Mouse (Mus musculus) Muller cell, postnatal 12 days (primary cell): ENCODE data around the gene Arhgef17.

Source experiments
- DNase-seq: peaks from one replicate; pipeline ENCODE4 v3.0.0-alpha.2; 2015; ENCODE audit errors: inconsistent ontology term

Arhgef17 gene

DNA sequence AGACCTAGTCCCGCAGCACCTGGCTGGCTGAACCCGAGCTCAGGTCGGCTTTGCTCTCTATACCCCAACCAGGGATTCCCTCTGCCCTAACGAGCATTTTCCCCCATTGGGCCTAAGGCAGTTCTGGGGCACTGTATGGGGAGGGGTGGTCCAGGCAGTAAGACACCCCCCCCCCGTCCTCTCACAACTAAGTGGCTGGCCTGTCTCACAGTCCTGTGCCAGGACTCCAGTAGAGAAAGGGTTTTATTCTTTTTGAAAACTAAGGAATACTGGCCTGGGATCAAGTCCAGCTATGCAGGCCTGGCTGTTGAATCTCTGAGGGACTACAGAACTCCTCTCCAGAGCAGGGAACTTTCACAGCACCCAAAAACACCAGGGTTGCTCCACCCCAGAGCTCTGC, 16.7 kb downstream of the Arhgef17 start:
- DNase-seq = no peak

DNA sequence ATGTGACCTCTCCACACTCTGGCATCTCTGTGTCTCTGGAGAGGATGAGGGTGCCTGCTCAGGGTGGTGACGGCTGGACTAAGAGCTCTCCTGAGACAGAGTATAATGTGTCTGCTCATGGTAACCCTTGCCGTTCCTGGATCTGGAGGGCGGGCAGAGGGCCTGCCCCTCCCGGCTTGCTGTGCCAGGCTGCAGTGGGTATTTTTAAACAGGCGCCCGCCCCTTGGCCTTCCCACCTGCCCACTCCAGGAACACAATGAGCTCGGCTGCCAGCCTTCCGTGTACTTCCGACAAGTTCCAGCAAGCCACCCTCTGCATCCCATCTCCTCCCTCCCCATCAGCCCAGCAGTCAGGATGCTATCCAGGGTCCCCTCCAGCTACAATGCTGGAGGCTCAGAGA, 20.1 kb downstream of the Arhgef17 start:
- peak; percentile 40 for DNase-seq

DNA sequence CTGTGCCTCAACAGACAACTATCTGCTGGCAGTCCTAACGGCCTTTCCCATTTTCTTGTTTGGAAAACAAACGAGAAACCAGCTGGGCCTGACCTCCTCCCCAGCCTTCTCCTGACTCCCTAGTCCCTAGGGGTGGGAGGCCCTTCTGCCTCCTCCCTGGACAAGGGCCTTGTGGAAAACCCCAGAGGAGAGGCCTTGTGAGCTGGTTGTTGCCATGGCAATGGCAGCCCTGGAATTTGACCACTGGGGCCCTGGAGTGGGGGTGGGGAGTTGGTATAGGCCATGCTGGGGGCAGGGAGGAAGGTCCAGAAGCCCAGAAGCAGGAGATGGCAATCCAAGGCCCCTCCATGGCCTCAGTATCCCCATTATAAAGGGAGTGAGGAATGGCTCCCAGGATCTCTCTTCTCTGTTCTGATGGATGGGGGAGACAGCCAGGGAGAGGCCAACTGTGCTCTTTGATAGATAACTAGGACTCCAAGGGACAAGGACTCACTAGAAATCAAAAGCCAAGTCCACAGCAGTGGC, 20.6 kb downstream of the Arhgef17 start:
- peak; percentile 83 for DNase-seq

DNA sequence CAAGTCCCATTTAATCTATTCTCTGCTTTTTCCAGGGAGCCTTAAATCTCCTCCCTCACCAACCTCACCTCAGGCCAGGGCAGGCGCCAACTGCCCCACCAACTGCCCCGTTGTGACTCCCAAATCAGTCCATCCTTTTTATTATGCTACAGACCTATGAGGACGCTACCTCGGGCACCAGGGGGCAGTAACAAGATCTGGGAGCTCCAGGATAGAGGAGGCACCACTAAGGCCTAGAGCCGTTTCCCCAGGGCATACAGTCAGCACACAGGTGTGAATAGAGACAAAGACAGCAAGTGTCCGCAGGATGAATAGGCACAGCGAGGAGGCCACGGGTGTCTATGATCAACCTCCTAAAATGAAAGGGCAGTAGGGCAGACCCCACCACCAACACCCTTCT, 23.3 kb downstream of the Arhgef17 start:
- DNase-seq = peak; percentile 60

DNA sequence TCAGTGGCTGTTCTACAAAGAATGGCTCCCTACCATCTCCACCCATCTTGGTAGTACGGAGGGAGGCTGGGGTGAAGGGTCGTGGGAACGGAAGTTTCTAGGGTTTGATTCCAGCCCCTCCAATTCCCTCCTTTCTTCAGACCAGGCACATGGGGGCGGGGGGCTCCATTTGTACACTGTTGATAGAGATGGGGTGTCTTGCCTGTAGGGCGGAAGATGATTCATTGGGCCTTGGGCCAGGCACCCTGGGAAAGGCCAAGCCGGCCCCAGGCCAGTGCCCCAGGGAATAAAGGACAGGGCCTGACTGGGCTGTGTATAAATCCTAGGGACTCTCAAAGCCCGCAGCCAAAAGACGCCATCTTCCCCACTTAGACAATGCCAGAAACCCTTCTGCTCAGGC, 23.8 kb downstream of the Arhgef17 start:
- peak; percentile 75 for DNase-seq

DNA sequence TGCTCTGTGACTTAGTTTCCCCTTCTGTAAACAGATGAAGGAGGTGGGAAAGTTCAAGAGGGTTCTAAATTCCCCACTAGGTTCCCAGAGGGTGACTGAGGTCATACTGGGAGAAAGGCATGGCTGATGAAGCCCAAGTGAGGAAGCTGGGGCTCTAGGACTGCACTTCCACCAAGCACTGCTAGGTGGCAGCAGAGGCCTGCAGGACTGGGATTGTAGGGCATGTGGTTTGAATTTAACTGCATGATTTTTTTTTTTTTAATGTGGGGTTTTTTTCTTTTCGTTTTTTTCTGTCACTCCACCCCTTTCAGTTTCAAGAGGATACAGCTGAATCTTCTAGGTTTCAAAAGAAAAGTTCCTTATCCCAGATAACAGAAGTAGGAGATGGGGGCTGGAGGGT, 24.7 kb downstream of the Arhgef17 start:
- peak; percentile 64 for DNase-seq

DNA sequence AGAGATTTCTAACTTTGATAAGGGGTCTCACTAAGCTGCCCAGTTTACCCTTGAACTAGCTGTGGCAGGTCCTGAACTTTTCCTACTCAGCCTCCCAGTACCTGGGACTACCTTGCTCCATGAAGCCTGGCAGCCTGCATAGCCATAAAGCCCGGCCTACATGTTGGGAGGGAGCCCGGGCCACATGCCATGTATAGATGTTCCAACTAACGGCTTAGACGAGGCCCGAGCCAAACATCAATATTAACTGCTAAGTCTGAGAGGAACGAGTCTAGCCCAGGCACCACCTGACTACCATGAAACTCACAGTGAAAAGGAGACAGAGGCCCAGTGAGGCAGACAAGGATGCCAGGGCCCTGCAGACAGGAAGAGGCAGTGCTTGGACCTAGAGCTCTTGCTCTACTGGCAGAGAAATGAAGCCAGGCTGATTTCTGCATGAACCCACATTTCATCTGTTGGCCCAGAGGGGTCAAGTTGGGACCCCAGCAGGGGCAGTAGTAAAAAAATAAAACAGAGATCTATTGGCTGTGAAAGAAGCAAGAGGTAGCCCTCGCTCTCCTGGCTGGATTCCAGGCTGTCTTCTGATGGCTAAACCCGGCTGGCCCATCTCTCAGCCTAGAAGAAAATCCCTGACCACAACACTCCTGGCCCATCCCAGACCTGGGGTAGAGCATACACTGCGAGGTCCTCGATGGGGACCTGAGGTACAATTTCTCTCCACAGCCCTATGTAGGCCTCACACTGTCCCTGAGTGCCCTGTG, 25.7 kb downstream of the Arhgef17 start:
- DNase-seq = no peak

DNA sequence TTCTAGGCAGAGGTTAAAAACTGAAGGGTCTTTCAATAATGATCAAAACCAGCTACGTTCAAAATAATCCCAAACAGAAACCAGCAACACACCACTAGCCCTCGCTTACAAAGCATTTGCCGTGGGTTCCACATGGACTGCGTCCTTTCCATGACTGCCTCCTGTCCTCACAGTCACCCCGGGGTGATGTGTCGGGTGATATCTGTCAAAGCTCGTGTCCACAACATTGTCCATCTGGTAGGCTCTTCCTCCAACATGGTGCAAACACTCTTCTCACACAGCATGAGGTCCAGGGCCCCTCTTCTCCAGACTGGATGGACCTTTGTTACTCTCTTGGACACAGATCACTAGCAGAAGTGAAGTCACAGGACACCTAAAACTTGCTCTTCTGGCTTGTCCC, 26.9 kb downstream of the Arhgef17 start:
- no peak for DNase-seq

DNA sequence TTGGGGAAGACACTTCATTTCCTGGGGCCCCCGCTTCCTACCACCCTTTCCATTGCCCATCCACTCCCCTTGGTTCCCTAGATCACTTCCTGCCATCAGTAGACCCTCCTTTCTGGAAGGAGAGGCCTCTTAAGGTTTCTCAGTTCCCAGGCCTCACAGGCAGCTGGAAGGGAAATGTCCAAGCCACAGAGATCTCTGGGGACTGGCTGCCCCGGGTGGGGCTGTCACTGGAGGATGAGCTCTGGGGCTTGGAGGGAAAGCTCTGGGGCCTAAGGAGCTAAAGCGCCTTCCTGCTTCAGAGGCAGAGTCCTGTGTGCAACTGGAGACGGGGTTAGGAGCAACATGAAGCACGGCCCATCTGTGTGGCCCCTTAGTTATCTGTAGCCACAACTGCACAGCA, 27.3 kb downstream of the Arhgef17 start:
- no peak for DNase-seq

DNA sequence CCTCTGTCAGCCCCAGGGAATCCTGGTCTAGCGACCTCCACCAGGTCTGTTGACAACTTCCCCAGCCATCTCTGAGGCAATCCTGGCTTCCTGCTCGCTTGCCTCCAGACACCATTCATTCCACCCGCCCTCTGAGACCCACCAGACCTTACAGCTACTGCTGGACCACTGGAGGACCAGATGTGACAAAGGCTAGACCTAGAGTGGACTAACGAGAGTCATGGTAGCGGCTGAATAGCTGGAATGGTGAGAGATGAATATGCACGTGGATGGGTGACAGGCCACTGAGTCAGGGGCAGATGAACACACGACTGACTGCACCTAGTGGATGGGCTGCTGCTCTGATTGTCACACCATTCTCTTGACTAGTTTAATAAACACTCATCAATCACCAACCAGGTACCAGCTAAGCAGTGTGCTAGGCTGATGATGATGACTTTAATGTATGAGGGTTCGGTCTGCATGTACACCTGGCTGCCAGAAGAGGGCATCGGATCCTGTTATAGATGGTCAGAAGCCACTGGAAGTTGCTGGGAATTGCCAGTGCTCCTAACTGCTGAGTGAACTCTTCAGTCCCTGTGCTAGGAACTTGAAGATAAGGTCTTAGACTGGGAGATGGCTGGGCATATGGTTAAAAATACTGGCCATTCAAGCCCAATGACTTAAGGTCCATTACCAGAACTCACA, 29.3 kb downstream of the Arhgef17 start:
- DNase-seq = no peak

DNA sequence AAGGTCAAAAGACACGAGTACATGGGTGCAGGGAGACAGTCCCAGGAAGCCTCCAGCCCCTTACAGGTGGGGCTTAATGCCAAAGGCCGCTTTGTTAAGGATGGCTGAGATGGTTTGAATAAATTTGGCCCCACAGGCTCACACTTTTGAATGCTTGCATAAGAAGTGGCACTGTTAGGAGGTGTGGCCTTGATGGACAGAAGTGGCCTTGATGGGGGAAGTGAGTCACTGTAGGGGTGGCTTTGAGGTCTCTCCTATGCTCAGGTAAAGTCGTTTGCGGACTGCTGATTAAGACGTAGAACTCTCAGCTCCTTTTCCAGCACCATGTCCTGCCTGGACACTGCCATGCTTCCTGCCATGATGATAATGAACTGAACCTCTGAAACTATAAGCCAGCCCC, 34.1 kb downstream of the Arhgef17 start:
- no peak for DNase-seq

DNA sequence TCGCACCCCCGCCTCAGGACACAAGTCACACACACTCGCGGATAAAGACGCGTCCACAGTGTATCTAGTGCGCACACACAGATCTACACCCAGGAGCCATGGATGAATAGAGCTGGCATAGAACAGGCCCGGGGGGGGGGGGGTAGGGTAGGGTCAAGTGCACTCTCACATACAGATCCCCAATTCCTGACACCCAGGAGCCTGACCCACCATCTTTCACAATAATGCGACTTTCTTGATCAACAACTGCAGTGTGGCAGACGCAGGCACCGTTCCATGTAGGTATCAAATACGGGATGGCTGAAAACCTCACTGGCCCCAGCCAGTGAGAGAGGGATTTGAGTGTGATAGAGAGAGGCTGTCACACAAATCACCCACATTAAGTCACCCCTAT, 37.1 kb downstream of the Arhgef17 start:
- no peak for DNase-seq

DNA sequence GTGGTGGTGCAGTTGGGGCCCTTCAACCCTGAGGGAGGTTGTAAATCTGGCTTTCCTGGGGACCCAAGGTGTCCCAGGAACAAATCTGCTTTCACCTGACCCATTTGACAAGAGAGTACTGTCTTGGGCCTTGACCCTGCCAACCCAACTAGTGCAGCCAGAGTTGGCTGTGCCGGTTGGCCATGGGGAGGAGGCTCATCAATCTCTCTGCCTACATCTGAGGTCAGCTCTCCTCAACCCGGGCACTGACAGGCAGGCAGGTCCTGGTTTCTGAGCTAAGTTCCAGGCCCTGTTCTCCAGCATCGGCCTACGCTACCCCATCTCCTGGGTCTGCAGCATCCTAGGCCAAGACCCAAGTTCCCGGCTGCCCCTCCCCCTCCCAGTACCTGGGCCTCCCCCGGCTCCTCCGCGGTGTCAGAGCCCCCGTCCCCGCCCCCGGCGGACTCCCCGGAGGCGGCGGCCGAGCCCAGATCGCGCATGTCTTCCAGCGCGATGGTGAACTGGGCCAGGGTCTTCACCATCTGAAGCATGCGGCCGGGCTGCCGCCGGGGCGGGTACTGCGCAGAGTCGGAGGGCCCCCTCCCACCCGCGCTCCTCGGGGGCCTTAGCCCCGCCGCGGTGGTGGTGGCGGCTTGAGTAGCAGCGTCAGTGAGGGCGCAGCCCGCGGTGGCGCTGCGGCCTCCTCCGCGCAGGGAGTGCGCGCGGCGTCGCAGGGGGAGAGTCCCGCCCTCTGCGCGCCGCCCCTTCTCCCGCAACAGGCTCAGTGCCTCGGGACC, 37.7 kb downstream of the Arhgef17 start:
- peak; percentile 58 for DNase-seq

DNA sequence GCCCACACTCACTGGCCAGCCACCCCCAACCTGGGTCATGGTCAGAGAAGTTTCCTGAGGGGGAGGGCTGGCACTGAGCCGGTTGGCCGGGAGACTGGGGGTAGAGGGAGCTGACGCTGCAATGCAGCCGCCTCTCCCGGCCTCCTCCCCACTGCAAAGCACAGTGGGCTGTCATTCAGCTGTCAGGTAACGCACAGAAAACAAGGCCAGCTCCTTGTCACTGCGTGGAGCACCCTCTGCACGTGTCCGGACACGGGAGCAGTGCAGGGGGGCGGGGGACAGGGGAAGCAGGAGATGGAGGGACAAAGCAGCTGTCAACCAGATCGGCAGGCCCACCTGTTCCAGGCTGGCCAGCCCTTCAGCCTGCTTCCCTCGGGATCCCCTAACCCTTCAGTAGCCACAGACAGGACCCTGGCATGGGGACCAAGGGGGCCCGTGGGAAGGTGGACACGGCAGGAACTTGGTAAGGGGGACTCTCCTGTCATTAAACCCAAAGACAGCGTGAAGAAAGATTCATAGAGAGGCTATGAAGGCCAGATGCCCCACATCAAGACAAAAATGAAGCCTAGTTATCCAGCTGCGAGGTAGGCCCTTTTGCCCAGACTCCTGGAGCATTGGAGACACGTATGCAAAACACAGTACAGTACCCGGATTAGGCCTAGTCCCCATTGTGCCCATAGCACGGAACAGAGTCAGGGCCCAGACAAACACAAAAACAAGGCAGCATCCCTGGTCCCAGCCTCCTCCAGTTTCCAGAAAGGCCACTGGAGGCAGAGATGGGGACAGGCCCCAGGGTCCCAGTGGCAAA, 38.5 kb downstream of the Arhgef17 start:
- peak; percentile 81 for DNase-seq

DNA sequence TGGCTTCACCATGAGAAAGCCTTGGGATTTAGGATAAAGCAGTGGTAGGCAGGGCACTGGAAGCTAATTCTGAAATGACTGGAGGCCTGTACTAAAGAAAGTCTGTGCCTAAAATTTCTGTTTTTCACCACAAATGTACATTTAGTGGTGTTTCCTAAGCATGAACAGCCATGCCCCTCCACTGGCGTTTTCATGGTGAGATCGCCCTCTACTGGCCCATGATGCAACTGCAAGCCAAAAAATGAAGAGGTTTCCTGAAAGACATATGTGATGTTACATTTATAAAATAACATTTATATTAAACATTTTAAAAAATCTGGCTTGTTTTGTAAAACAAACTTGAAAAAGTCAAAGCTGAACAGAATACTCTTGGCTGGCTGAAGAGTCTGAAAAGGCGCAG, 45.4 kb downstream of the Arhgef17 start:
- no peak for DNase-seq

DNA sequence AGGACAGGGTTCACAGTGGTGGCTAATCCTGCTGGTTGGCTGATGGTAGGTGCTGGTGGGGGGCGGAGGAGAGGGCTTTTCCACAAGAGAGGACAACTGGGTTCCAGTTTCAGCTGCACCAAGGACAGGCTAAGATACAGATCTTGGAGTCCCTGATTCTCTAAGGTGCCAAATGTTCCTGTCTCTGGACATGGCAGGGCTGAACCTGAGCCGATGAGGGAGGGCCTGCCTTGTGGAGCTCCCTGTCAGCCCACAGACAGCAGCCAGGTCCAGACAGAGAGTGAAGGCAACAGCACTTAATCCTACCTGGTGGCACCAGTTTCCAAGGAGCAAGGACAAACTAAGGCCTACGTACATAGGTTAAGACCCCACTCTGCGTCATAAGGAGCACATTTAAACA, 47.4 kb downstream of the Arhgef17 start:
- DNase-seq = no peak

DNA sequence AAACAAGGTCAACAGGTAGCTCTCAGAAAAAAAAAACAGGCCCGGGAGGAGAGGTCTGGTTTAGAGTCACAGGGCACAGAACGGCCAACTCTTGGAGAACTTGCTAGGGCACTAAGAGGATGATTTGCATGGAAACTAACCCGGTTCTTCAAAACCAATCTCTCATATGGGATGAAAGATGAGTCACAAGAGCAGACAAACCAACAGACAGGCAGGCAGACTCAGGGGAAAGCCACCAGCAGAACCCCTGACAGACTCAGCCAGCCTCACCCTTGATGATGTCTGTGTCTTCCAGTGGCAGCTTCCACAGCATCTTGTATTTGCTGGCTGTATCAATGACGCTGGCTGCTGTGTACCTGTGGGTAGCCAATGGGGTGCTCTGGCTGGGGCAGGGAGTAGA, 50.0 kb downstream of the Arhgef17 start:
- DNase-seq = no peak

DNA sequence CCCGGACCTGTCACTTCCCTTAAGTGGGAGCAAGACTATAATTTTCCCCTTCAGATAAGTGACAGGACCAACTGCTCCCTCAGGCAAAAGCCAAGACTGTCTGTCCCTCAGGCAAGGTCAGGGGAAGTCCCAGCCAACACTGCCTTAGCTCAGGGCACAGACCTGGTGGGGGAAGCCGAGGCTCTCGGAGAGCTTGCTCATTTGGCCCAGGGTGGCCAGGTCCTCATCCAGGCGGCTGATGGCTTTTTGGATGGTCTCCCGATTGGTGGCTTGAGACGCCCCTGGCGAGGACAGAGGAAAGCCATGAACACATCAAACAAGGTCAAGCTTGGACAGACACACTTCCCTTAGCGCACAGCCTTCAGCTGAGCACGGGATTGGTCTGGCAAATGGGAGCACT, 50.4 kb downstream of the Arhgef17 start:
- no peak for DNase-seq

DNA sequence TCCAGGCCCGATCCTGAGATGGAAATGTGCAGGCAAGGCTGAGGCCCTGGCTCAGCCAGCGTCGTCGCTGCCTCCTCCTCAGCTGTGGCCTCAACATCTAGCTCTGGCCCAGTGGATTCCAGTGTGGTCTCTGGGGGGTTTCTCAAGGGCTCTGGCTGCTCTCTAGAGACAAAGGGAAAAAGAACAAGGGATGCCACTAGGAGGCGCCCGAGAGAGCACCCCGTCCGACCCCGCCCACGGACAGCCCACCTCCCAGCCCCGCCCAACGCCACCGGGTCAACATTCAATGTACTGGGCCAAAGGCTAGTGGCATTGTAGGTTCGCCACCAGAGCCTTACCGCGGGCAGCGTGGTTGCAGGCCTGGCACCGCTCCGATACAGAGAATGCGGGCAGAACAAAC, 52.3 kb downstream of the Arhgef17 start:
- peak; percentile 52 for DNase-seq

DNA sequence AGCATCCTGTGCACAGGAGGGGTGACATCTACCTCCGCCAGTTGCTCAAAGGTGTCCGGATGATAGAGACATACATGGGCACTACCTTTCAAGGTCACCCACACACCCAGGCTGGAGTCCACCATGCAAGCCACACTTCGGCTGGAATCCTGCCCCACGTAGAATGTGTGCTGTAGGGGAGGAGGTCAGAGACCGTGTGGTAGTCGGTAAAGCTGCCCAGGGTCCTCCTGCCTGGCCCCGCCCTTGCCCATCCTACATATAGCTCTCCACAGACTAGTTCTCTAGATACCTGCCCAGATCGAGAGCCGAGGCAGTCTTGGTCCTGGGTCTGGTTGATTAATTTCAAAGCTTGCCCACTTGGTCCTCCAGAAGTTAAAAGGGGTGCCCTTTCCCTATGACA, 55.1 kb downstream of the Arhgef17 start:
- no peak for DNase-seq

DNA sequence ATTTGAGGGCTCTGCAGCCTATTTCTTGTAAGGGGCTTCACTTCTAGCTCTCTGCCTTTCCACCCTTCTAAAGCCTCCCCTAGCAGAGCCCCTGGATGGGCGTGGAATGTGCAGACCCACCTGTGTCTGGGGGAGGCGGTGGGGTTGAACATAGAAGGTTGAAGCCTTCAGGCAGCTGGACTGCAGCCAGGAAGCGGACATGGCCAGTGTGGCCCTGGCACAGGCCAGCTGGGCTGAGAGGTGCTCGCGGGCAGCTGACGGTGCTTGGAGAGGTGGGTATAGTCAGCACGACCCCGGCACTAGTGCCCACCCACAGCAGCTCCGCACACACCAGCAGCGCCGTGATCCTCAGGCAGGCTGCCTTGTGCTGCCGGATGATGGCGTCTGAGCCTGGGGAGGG, 55.6 kb downstream of the Arhgef17 start:
- DNase-seq = no peak

DNA sequence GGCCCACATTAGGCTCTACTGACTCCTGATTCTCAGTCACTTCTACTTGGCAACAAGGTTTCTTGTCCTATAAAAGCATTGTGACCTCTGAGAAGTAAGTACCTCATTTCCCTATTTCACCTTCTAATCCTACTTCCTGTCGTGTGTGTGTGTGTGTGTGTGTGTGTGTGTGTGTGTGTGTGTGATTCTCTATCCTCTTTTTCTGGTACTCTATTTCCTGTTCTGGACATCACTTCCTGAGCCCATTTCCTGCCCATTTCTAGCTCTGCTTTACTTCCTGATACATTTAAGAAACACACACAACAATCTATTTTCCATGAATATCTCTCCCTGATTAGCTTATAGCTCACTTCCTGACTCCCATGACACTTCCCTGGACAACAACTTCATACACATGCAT, 56.1 kb downstream of the Arhgef17 start:
- DNase-seq = no peak
